19 mouse cellular contexts compared by ENCODE assay signal in the genomic region with DNA sequence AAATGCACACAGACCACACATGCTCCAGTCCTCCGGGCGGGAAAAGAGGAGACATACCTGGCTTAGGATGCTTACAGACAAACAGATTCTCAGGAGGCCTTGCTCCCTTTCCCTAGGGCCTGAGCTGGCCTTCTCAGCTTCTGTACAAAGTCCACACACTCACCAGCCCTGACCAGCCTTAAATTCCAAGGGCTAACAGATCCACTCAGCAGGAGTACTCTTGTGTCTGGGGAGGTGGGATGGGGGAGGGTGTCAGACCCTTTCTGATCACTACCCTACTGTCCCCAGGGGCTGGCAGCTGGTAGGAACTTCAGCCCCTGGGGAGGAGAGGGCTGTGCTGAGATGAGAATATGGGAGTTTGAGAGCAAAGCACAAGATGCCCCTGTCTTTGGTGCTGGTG. TPM values are rescaled to one million over a fixed set of nuclear protein-coding genes. Genes with fewer than 3 reads are reported as not detected.
DNase-seq lines count a peak whose midpoint lies in the region; ATAC-seq lines count a peak whose summit lies in the region.
"Had no signal": no experiment of that assay in that cellular context is flagged by ENCODE, and none has a peak within 500 bp of the region (broad histone marks: within the 10 kb centered on the region; RNA-seq: fewer than 3 reads in every experiment).

No protein-coding gene starts in this region.

- H3K27me3 ChIP-seq in lung, embryonic 15.5 days: no peaks in the 10 kb centered on the region; the same call in 1 of the 2 replicates
- H3K27me3 ChIP-seq in hindbrain, embryonic 14.5 days (ENCODE audit: control insufficient read depth, insufficient read depth, low read length): no peaks in the 10 kb centered on the region

- H3K9me3 ChIP-seq in lung, embryonic 15.5 days: no peaks in the 10 kb centered on the region
- H3K9me3 ChIP-seq in hindbrain, embryonic 14.5 days (ENCODE audit: control insufficient read depth, low read length): no peaks in the 10 kb centered on the region
- H3K9me3 ChIP-seq: forebrain, embryonic 12.5 days; limb, embryonic 15.5 days; neural tube, embryonic 13.5 days had no signal

- H3K4me3 ChIP-seq in lung, embryonic 15.5 days: no peak overlapping the region
- H3K4me3 ChIP-seq in hindbrain, embryonic 14.5 days (replicated peaks; ENCODE audit: low read length): no peak overlapping the region
- H3K4me3 ChIP-seq: forebrain, embryonic 12.5 days; limb, embryonic 15.5 days; neural tube, embryonic 13.5 days had no signal

- H3K36me3 ChIP-seq in lung, embryonic 15.5 days: no peaks in the 10 kb centered on the region
- no peaks in the 10 kb centered on the region for H3K36me3 ChIP-seq in hindbrain, embryonic 14.5 days (replicated peaks; ENCODE audit: control insufficient read depth, insufficient read depth)
- H3K36me3 ChIP-seq: forebrain, embryonic 12.5 days; limb, embryonic 15.5 days; neural tube, embryonic 13.5 days had no signal

- no peak for ATAC-seq in lung, embryonic 15.5 days (ENCODE audit: borderline replicate concordance, extremely low read depth, low FRiP score, low TSS enrichment)
- no peak for ATAC-seq in hindbrain, embryonic 14.5 days (ENCODE audit: low FRiP score)
- ATAC-seq: hindbrain, embryonic 16.5 days; liver, postnatal 0 days had no signal

- H3K4me2 ChIP-seq in lung, embryonic 15.5 days: peak overlapping the region; percentile 40
- H3K4me2 ChIP-seq in hindbrain, embryonic 14.5 days (replicated peaks): no peak overlapping the region
- H3K4me2 ChIP-seq: forebrain, embryonic 12.5 days; limb, embryonic 15.5 days; neural tube, embryonic 13.5 days had no signal

- no peak for DNase-seq in lung, postnatal 25 days (ENCODE audit: low spot score)
- DNase-seq in kidney, adult 11 months: peak; percentile 72
- DNase-seq in kidney, postnatal 10 days: peak; percentile 64
- DNase-seq in yolk sac, embryonic 10.5 days (ENCODE audit: low spot score): peak; percentile 71
- DNase-seq in adrenal gland, postnatal 4 days (ENCODE audit: low spot score in 2 of 2): no peak
- no peak for DNase-seq in hindbrain, embryonic 14.5 days (ENCODE audit: low spot score)
- DNase-seq: adrenal gland, adult 8-10 months; cerebellum, adult 2 months; heart, postnatal 14 days; liver, postnatal 0 days; spleen, adult 18-20 months; thymus, postnatal 4 days had no signal

- H3K4me1 ChIP-seq in lung, embryonic 15.5 days: peaks cover 42% of the 10 kb centered on the region
- H3K4me1 ChIP-seq in hindbrain, embryonic 14.5 days (replicated peaks; ENCODE audit: control insufficient read depth, insufficient read depth, low read length): 0 out of 2 replicates have a peak, but pooled peaks cover 7% of the 10 kb centered on the region

- H3K27ac ChIP-seq in lung, embryonic 15.5 days: peak overlapping the region; percentile 87
- H3K27ac ChIP-seq in hindbrain, embryonic 14.5 days: no peak overlapping the region
- H3K27ac ChIP-seq: forebrain, embryonic 12.5 days; limb, embryonic 15.5 days; neural tube, embryonic 13.5 days had no signal

- WGBS in lung, embryonic 15.5 days: 64% methylated on average over 2 of the region's 2 CpGs
- WGBS in hindbrain, embryonic 14.5 days: 66% methylated on average over 2 of the region's 2 CpGs

- H3K9ac ChIP-seq in lung, embryonic 15.5 days: no peak overlapping the region
- no peak overlapping the region for H3K9ac ChIP-seq in hindbrain, embryonic 14.5 days
- H3K9ac ChIP-seq: forebrain, embryonic 12.5 days; limb, embryonic 15.5 days; liver, postnatal 0 days; neural tube, embryonic 13.5 days had no signal

RNA-seq across cellular contexts. Expression of gene Sh3tc1, which starts 0.8 kb away (rescaled TPM):
- polyA plus RNA-seq in lung, embryonic 15.5 days (2015; fragmentation: Nextera tagmentation; extraction: Ambion mirVana): 11.0 and 11.6 TPM in 2 replicates
- 10 to 100 TPM; 12.6 to 21.4 TPM for total RNA-seq in adrenal gland, postnatal 4 days (2021)
- polyA plus RNA-seq in hindbrain, embryonic 14.5 days (2014; fragmentation: Nextera tagmentation; extraction: Ambion mirVana): 2.5 and 3.0 TPM in 2 replicates
- total RNA-seq: megakaryocyte-erythroid progenitor cell, adult 5-6 weeks; MEL had no signal

RNA-seq across cellular contexts. Expression of gene Ablim2, which starts 18.7 kb away (rescaled TPM):
- polyA plus RNA-seq in lung, embryonic 15.5 days (2015; fragmentation: Nextera tagmentation; extraction: Ambion mirVana): 0.27 and 0.62 TPM in 2 replicates
- total RNA-seq in adrenal gland, postnatal 4 days (2021): 1 to 10 TPM; 6.0 to 7.3 TPM
- polyA plus RNA-seq in hindbrain, embryonic 14.5 days (2014; fragmentation: Nextera tagmentation; extraction: Ambion mirVana): 19.9 and 22.3 TPM in 2 replicates
- total RNA-seq: MEL had no signal

RNA-seq across cellular contexts. Expression of gene Htra3, which starts 59.4 kb away (rescaled TPM):
- 26.0 and 29.2 TPM in 2 replicates for polyA plus RNA-seq in lung, embryonic 15.5 days (2015; fragmentation: Nextera tagmentation; extraction: Ambion mirVana)
- total RNA-seq in adrenal gland, postnatal 4 days (2021): 10 to 100 TPM; 39.0 to 45.2 TPM
- 17.2 and 18.1 TPM in 2 replicates for polyA plus RNA-seq in hindbrain, embryonic 14.5 days (2014; fragmentation: Nextera tagmentation; extraction: Ambion mirVana)
- total RNA-seq: megakaryocyte-erythroid progenitor cell, adult 5-6 weeks; MEL had no signal

Comparison
In these comparisons a context has a peak if more than half of its experiments do, and no peak if none do; other contexts are left out.
1. DNase-seq: peak in kidney, adult 11 months (single experiment), kidney, postnatal 10 days (single experiment) and yolk sac, embryonic 10.5 days (single experiment); none in lung, postnatal 25 days (single experiment), adrenal gland, postnatal 4 days (0 of 2) and hindbrain, embryonic 14.5 days (single experiment).
2. RNA of gene Ablim2, which starts 18.7 kb away (polyA plus RNA-seq): 19.9 to 22.3 TPM in hindbrain, embryonic 14.5 days; 0.27 to 0.62 TPM in lung, embryonic 15.5 days; every median in the first group is over 10 times any median in the second.